Mouse (Mus musculus) thymus, adult 2 months (tissue): ENCODE results near the gene Stoml2.

Experiments used
- CTCF ChIP-seq: fragments of 200-500 bp; IDR thresholded peaks from 2 replicates; pipeline ENCODE4 v1.5.1; 2012; ENCODE audit warnings: mild to moderate bottlenecking, control low read depth, low read length, moderate library complexity, borderline replicate concordance; ENCODE audit not compliant: control insufficient read depth, poor library complexity, insufficient read depth; ENCODE audit errors: extremely low read depth
- POLR2A ChIP-seq: fragments of 200-500 bp; IDR thresholded peaks from 2 replicates; pipeline ENCODE4 v1.6.1; 2012; ENCODE audit warnings: mild to moderate bottlenecking, low read length, control low read depth, moderate library complexity; ENCODE audit not compliant: control insufficient read depth, poor library complexity, insufficient read depth; ENCODE audit errors: extremely low read depth

- TF ChIP-seq POLR2A (no peak), CTCF (no peak)
Observed at GRCm38 (mm10) chr4:43059697-43060096, 28.2 kb upstream of the Stoml2 start.
